Mouse (Mus musculus) megakaryocyte, embryonic 14.5 days (primary cell): ENCODE data around the gene Mxra7.

ENCODE experiments used
- FLI1 ChIP-seq: IDR thresholded peaks from 2 replicates; pipeline ENCODE4 v1.6.1; 2012; ENCODE audit warnings: low read length, inconsistent platforms, mixed read lengths
- GATA1 ChIP-seq: IDR thresholded peaks from 3 replicates; pipeline ENCODE4 v1.6.1; 2012; ENCODE audit warnings: mixed read lengths, low read length, inconsistent platforms, borderline replicate concordance

GRCm38 (mm10) chr11:116769873-116770272 lies 58.0 kb downstream of the Mxra7 start:
- TF ChIP-seq GATA1 (no peak), FLI1 (no peak)
